Mouse (Mus musculus): ENCODE measurements around the gene Nln.

DNA sequence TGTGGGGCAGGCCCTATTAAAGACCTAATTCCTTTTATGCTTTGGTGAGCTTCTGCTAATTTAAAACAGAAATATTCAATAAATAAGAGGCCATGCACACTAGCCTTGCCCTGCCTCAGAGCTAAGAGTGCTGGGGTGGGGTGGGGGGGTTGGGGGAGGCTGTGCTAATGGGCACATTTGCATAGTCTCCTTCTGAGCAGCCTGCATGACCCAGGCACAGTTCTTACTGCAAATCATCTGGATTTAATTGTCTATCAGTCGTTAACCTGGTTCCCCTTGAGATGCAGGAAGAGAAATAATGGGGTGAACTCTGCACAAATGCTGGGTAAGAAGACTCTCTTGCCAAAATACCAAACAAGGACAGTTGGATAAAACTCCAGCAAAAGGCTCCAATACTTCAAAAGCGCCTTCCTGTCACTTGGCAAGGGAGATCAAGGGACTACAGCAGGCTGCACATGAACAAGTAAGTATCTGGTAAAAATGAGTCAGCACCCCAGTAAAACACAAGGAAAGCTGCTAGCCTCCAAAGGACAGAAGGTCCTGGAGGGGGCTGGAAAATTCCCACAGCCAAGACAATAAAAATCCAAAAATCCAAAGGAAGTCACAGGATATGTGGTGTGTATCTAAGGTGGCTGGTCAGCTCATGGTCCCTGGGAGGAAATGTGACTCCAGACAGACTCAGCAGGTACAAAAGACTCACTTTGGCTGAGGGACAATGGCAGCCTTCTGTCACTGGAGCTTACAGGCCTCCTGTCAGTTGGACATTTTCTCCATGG lies 47.3 kb downstream of the Nln start:
- no peak for TF ChIP-seq CTCF (IDR thresholded peaks at IDR 0.05; ENCODE audit: low read depth, low read length)
- no peak for TF ChIP-seq POLR2A (IDR thresholded peaks at IDR 0.05; ENCODE audit: borderline replicate concordance, low read depth, low read length)

Measured in bone marrow macrophage, adult 2 months (primary cell).